Mouse (Mus musculus): ENCODE measurements around the gene Glb1.
"Not testable (repeated sequence)": the region's sequence is repeated elsewhere in the genome, so short reads cannot be mapped to it uniquely, and the experiment has no call there.

The Glb1 gene

GRCm38 (mm10) chr9:114502711-114503427 is 102.0 kb downstream of the Glb1 start:
- no peak for DNase-seq

GRCm38 (mm10) chr9:114504816-114505215 is 103.9 kb downstream of the Glb1 start, which contains the start of gene Ccr4:
Ccr4 (minus strand) TSS chr9:114504916.
- no peak for DNase-seq

GRCm38 (mm10) chr9:114506564-114506963 is 105.7 kb downstream of the Glb1 start:
- no peak for DNase-seq

GRCm38 (mm10) chr9:114507421-114507820 is 106.5 kb downstream of the Glb1 start:
- no peak for DNase-seq

GRCm38 (mm10) chr9:114509785-114510184 is 108.9 kb downstream of the Glb1 start:
- DNase-seq: peak; percentile 43 to 54

- DNase-seq: no peak
Measured at GRCm38 (mm10) chr9:114512831-114513230, 112.0 kb downstream of the Glb1 start.

- DNase-seq: no peak
Measured at GRCm38 (mm10) chr9:114515364-114515763, 114.5 kb downstream of the Glb1 start, which contains the start of gene C130032M10Rik. C130032M10Rik (plus strand) TSS chr9:114515697.

- DNase-seq: no peak
Measured at GRCm38 (mm10) chr9:114517924-114518497, 117.1 kb downstream of the Glb1 start.

GRCm38 (mm10) chr9:114518812-114519477 is 118.1 kb downstream of the Glb1 start:
- DNase-seq: no peak

GRCm38 (mm10) chr9:114520529-114520928 is 119.7 kb downstream of the Glb1 start:
- DNase-seq: not testable (repeated sequence)

- no peak for DNase-seq
Measured at GRCm38 (mm10) chr9:114522041-114522440, 121.2 kb downstream of the Glb1 start.

- no peak for DNase-seq
Measured at GRCm38 (mm10) chr9:114522501-114522900, 121.6 kb downstream of the Glb1 start.

All from thymus, adult 18-20 months (tissue).